Mouse (Mus musculus) cerebellum, adult 9-10 months (tissue): ENCODE measurements around the gene Erp27.
A peak's percentile ranks its signal among the peaks of the same experiment; 100 is the strongest.

Experiments
- DNase-seq: peaks from one replicate; pipeline ENCODE4 v3.0.0; 2022

Gene Erp27

GRCm38 (mm10) chr6:136938331-136939126, 16.5 kb upstream of the Erp27 start:
- DNase-seq, result no peak

- no peak for DNase-seq
These were observed 15.1 kb upstream of the Erp27 start for GRCm38 (mm10) chr6:136937117-136937516.

GRCm38 (mm10) chr6:136936361-136936760, 14.4 kb upstream of the Erp27 start:
- DNase-seq, result no peak

- no peak for DNase-seq
These were observed 13.3 kb upstream of the Erp27 start for GRCm38 (mm10) chr6:136935233-136935632.

GRCm38 (mm10) chr6:136934068-136934467, 12.1 kb upstream of the Erp27 start:
- DNase-seq, result no peak

GRCm38 (mm10) chr6:136931246-136931645, 9.3 kb upstream of the Erp27 start:
- DNase-seq, result no peak

GRCm38 (mm10) chr6:136930677-136931076, 8.7 kb upstream of the Erp27 start:
- no peak for DNase-seq

- DNase-seq, result no peak
These were observed 5.6 kb upstream of the Erp27 start for GRCm38 (mm10) chr6:136927626-136928025.

- no peak for DNase-seq
These were observed 3.1 kb upstream of the Erp27 start for GRCm38 (mm10) chr6:136925049-136925448.

- no peak for DNase-seq
These were observed 1.6 kb upstream of the Erp27 start, which contains the start of gene Pde6h for GRCm38 (mm10) chr6:136923532-136923931. Gene Pde6h (plus strand): TSS chr6:136923832.

- DNase-seq, result no peak
These were observed 891 bp upstream of the Erp27 start for GRCm38 (mm10) chr6:136922871-136923270.

- no peak for DNase-seq
These were observed 379 bp downstream of the Erp27 start for GRCm38 (mm10) chr6:136921601-136922000.

GRCm38 (mm10) chr6:136920320-136921257, 1.4 kb downstream of the Erp27 start:
- peak; percentile 61 for DNase-seq

- DNase-seq, result no peak
These were observed 4.1 kb downstream of the Erp27 start for GRCm38 (mm10) chr6:136917885-136918284.

- DNase-seq, result no peak
These were observed 6.1 kb downstream of the Erp27 start for GRCm38 (mm10) chr6:136915721-136916395.

GRCm38 (mm10) chr6:136914234-136914633, 7.7 kb downstream of the Erp27 start:
- DNase-seq, result no peak

GRCm38 (mm10) chr6:136913384-136914126, 8.4 kb downstream of the Erp27 start:
- DNase-seq, result no peak

GRCm38 (mm10) chr6:136912751-136913265, 9.2 kb downstream of the Erp27 start:
- DNase-seq, result no peak

- no peak for DNase-seq
These were observed 11.6 kb downstream of the Erp27 start for GRCm38 (mm10) chr6:136910247-136910890.

- no peak for DNase-seq
These were observed 15.1 kb downstream of the Erp27 start for GRCm38 (mm10) chr6:136906937-136907293.

GRCm38 (mm10) chr6:136906283-136906936, 15.6 kb downstream of the Erp27 start:
- no peak for DNase-seq
